Mouse (Mus musculus) layer of hippocampus, postnatal 10 days (tissue): Measurements from ENCODE around the gene Ints5. TPM values are rescaled to one million over a fixed set of nuclear protein-coding genes. Genes with fewer than 3 reads are reported as not detected.

Source experiments
- DNase-seq, 2 experiments: peaks; one replicate each; pipeline ENCODE4 v3.0.0; 2021; ENCODE audit warnings: low spot score in 2 of 2
- microRNA-seq, 2 experiments: library from miRNA; unstranded; fragments of <30 nt; microRNA quantifications; one replicate each; pipeline ENCODE4 v1.2.0; 2021
- total RNA-seq, 2 experiments: library from RNA; stranded (reverse); gene quantifications; 2 replicates each; pipeline ENCODE4 v1.2.3; 2021

The Ints5 gene
- total RNA-seq, 2 experiments from 2014 or later = 24.6 to 25.0 TPM

- no peak for DNase-seq
Observed at GRCm38 (mm10) chr19:8927891-8928525, 35.2 kb downstream of the Ints5 start.

DNA sequence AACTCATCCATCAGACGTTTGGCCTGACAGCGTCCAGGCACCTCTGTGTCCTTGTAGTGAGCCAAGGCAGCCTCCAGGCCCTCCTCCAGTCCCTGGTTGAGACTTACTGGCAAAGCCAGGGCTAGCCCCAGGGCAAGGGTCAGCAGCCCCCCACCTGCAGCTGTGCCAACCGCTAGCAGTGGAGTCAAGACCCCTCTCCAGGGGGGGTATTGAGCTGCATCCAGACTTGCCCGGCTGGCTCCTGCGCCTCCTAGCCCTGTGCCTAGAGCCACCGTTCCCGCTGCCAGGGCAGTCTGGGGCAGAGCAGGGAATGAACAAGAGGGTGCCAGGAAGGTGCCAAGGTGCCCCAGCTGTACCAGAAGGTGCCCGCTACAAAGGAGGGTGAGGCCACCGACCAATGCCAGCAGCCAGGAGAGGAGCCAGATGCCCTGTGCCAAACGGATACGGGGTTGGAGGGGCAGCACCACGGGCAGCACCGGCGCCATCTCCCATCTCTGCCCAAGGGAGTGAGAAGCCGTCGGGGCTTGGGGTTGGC, 36.0 kb downstream of the Ints5 start:
- no peak for DNase-seq

GRCm38 (mm10) chr19:8929224-8930088, 36.7 kb downstream of the Ints5 start, which contains the start of the genes Rom1 and Eml3:
Gene Rom1, minus strand, starts transcription at chr19:8929356.
Gene Eml3, plus strand, starts transcription at chr19:8929552.
- DNase-seq = peak; percentile 68 to 74

DNA sequence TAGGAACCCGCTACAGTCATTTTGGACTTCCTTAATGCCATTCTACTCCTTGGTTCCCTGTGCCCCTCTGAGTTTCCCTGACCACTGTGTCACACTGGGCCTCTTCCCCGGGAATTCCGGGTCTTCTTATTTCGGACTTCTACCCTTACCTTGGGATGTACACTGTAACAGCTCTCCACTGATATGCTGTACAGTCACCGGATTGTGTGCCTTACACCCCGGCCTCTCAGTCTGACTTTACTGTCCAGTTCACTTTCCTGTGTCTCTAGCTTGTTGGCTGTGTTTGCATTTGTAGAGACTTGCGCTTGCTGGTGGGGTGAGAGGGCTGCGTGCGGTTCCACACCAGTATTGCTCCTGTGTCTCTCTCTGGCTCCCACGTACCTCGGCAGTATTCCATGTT, 37.3 kb downstream of the Ints5 start:
- no peak for DNase-seq

GRCm38 (mm10) chr19:8930771-8931170, 38.0 kb downstream of the Ints5 start:
- no peak for DNase-seq

DNA sequence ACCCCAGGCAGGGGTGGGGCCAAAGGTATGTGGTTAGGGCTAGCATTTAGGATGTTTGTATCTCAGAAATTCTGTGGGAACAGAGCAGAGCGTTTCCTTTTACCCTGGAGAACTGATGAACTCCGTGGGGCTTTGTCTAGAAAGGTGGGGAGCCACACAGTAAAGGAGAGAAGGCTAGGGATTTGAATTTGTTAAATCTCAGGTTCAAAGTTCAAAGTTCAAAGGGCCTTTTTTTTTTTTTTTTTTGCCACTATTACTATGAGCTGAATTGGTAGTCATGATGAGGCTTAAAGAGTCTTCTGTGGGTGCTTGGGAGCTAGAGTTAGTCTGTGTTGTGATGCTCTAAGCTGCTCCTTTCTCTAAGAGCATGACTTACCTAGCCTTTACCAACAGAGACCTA, 43.9 kb downstream of the Ints5 start:
- no peak for DNase-seq

GRCm38 (mm10) chr19:8940526-8941133, 47.8 kb downstream of the Ints5 start:
- no peak for DNase-seq

- DNase-seq = no peak
Observed at GRCm38 (mm10) chr19:8941136-8941514, 48.3 kb downstream of the Ints5 start.

GRCm38 (mm10) chr19:8941515-8942217, 48.9 kb downstream of the Ints5 start, which contains the start of gene Mta2:
Gene Mta2, plus strand, starts transcription at chr19:8941875.
- peak; percentile 98 for DNase-seq

GRCm38 (mm10) chr19:8942276-8942964, 49.6 kb downstream of the Ints5 start:
- no peak for DNase-seq

GRCm38 (mm10) chr19:8943047-8943446, 50.2 kb downstream of the Ints5 start:
- no peak for DNase-seq

- DNase-seq = no peak
Observed at GRCm38 (mm10) chr19:8944062-8944461, 51.3 kb downstream of the Ints5 start.

- DNase-seq = peak; percentile 62 to 69
Observed at GRCm38 (mm10) chr19:8944750-8945149, 51.9 kb downstream of the Ints5 start.

DNA sequence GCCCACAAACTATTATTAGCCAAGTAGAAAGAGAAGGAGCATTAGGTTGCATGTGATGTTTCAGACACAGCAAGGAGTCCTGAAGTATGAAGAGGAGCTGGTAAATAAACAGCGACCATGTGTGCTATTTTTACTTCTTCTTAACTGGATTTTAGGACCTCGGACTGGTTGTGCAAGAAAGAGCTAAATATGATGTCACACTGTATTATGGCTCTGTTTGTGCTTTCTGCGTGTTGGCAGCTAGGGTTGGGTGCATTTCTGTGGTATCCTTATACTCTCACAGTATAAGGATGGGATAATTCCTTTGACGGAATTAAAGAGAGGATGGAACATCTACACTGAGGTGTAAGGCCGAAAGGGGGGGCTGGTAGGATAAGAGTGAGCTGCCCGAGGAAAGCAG, 52.4 kb downstream of the Ints5 start:
- DNase-seq = no peak

DNA sequence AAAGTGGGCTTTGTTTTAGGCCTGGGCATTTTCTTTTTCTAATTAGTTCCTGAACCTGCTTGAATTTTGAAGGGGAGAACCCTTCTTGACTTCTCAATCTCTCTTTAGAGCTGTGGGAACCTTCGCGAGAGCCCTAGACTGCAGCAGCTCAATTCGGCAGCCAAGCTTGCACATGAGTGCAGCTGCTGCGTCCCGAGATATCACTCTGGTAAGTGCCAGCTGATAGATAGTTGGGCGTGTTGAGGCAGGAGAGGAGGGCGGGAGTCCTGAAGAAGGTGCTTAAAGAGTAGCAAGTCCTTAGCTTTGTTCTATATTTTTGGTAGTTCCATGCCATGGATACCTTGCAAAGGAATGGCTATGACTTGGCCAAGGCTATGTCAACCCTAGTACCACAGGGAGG, 54.1 kb downstream of the Ints5 start:
- DNase-seq = no peak

Small RNA genes within 50 kb of the gene (microRNA-seq; reads per million reads assigned to microRNA genes)
- gene Mir5136 = 0 to 0.45 reads per million in 2 experiments

Other genes with a start within 250 kb of the Ints5 start
- gene Chrm1, start 229.2 kb upstream of the Ints5 start, total RNA-seq = 100 to 1,000 TPM; 117 to 125 TPM
- gene Slc3a2, start 169.6 kb upstream of the Ints5 start, total RNA-seq = 100 to 1,000 TPM; 198 to 212 TPM
- gene Wdr74, start 157.2 kb upstream of the Ints5 start, total RNA-seq = 10 to 100 TPM; 52.6 to 53.3 TPM
- 1 to 10 TPM; 1.4 to 1.8 TPM for gene 1700092M07Rik, start 152.3 kb upstream of the Ints5 start, total RNA-seq
- gene Stx5a, start 151.6 kb upstream of the Ints5 start, total RNA-seq = 10 to 100 TPM; 61.9 to 64.8 TPM
- 10 to 100 TPM; 72.7 to 79.7 TPM for gene Nxf1, start 135.9 kb upstream of the Ints5 start, total RNA-seq
- gene Tmem223, start 122.0 kb upstream of the Ints5 start, total RNA-seq = 100 to 1,000 TPM in 1 of 2 experiments, 10 to 100 TPM in 1; 99.9 to 120 TPM
- 1 to 10 TPM; 7.0 to 9.3 TPM for gene Tmem179b, start 118.5 kb upstream of the Ints5 start, total RNA-seq
- gene Taf6l, start 106.6 kb upstream of the Ints5 start, total RNA-seq = 10 to 100 TPM; 18.2 to 19.0 TPM
- 100 to 1,000 TPM; 107 to 109 TPM for gene Polr2g, start 94.4 kb upstream of the Ints5 start, total RNA-seq
- gene Zbtb3, start 90.5 kb upstream of the Ints5 start, total RNA-seq = 1 to 10 TPM; 4.2 to 5.2 TPM
- gene Ttc9c, start 73.7 kb upstream of the Ints5 start, total RNA-seq = 10 to 100 TPM; 27.8 to 34.5 TPM
- 100 to 1,000 TPM; 112 to 115 TPM for gene Hnrnpul2, start 73.0 kb upstream of the Ints5 start, total RNA-seq
- gene AC129217.1, start 63.2 kb upstream of the Ints5 start, total RNA-seq = 10 to 100 TPM in 1 of 2 experiments, not detected in 1; 15.9 TPM
- 100 to 1,000 TPM; 105 to 115 TPM for gene Bscl2, start 55.5 kb upstream of the Ints5 start, total RNA-seq
- 100 to 1,000 TPM; 291 to 295 TPM for gene Gng3, start 53.8 kb upstream of the Ints5 start, total RNA-seq
- under 1 TPM; 0.66 to 0.78 TPM for gene Lrrn4cl, start 42.2 kb upstream of the Ints5 start, total RNA-seq
- gene Ubxn1, start 21.5 kb upstream of the Ints5 start, total RNA-seq = 100 to 1,000 TPM; 112 to 116 TPM
- 10 to 100 TPM; 32.1 to 37.5 TPM for gene Uqcc3, start 12.1 kb upstream of the Ints5 start, total RNA-seq
- 1 to 10 TPM; 4.8 to 9.8 TPM for gene Lbhd1, start 9.3 kb upstream of the Ints5 start, total RNA-seq
- gene Gm49403, start 9.1 kb upstream of the Ints5 start, total RNA-seq = not detected
- gene 1810009A15Rik, start 4.2 kb upstream of the Ints5 start, total RNA-seq = 10 to 100 TPM; 18.9 to 27.6 TPM
- gene Gm49416, start 4.1 kb upstream of the Ints5 start, total RNA-seq = 1 to 10 TPM; 3.8 to 4.6 TPM
- gene Ganab, start 5.1 kb downstream of the Ints5 start, total RNA-seq = 100 to 1,000 TPM; 103 to 111 TPM
- gene B3gat3, start 27.4 kb downstream of the Ints5 start, total RNA-seq = 100 to 1,000 TPM; 121 to 130 TPM
- 1 to 10 TPM; 2.3 to 2.4 TPM for gene Rom1, start 36.4 kb downstream of the Ints5 start, total RNA-seq
- 10 to 100 TPM; 11.0 to 11.9 TPM for gene Eml3, start 36.5 kb downstream of the Ints5 start, total RNA-seq
- 10 to 100 TPM; 60.6 to 67.9 TPM for gene Mta2, start 48.9 kb downstream of the Ints5 start, total RNA-seq
- gene Tut1, start 60.8 kb downstream of the Ints5 start, total RNA-seq = 10 to 100 TPM; 15.6 to 16.2 TPM
- gene Eef1g, start 74.0 kb downstream of the Ints5 start, total RNA-seq = 100 to 1,000 TPM; 283 to 287 TPM
- 10 to 100 TPM; 17.2 to 18.5 TPM for gene Ahnak, start 96.3 kb downstream of the Ints5 start, total RNA-seq
- gene Scgb1a1, start 195.0 kb downstream of the Ints5 start, total RNA-seq = not detected
- 100 to 1,000 TPM; 111 to 126 TPM for gene Asrgl1, start 242.6 kb downstream of the Ints5 start, total RNA-seq